Mouse (Mus musculus): Measurements from ENCODE around the gene Slc4a2.

Slc4a2 gene

GRCm38 (mm10) chr5:24427981-24428402 is 4.4 kb downstream of the Slc4a2 start:
- POLR2A ChIA-PET, result interaction anchor here in 3 of 4 experiments (0.6 to 4.5 kb wide), 16 partner anchors 10 to 1100 kb away, joined by 3 to 34 read pairs (median 4); partner anchors contain the start of genes Fastk (in 2 of the 3), Abcb8 (in 1 of the 3) and Agap3 (in 1 of the 3)
- CTCF ChIA-PET, result interaction anchor here (0.6 to 1.9 kb wide), 10 partner anchors 11 to 67 kb away, joined by 3 to 6 read pairs (median 4); partner anchors contain the start of genes Abcb8 (in 1 of the 4) and Fastk (in 1 of the 4)

GRCm38 (mm10) chr5:24428596-24428995 is 5.0 kb downstream of the Slc4a2 start:
- POLR2A ChIA-PET, result interaction anchor here in 3 of 4 experiments (0.6 to 4.5 kb wide), 15 partner anchors 11 to 73 kb away, joined by 3 to 34 read pairs (median 4); partner anchors contain the start of genes Fastk (in 2 of the 3), Abcb8 (in 1 of the 3) and Agap3 (in 1 of the 3)
- CTCF ChIA-PET, result interaction anchor here (0.6 to 1.7 kb wide), 9 partner anchors 10 to 53 kb away, joined by 3 to 6 read pairs (median 4); partner anchors contain the start of gene Abcb8 (in 1 of the 4)

GRCm38 (mm10) chr5:24433993-24434392 is 10.4 kb downstream of the Slc4a2 start:
- POLR2A ChIA-PET, result interaction anchor here in 3 of 4 experiments (0.9 to 5.0 kb wide), 10 partner anchors 8 to 18 kb away, joined by 3 to 45 read pairs (median 11); partner anchors contain the start of genes Fastk (in 2 of the 3) and Tmub1 (in 2 of the 3)
- CTCF ChIA-PET, result interaction anchor here in 1 of 4 experiments (0.9 to 2.7 kb wide), 3 partner anchors 8 to 36 kb away, joined by 3 to 11 read pairs (median 8); no protein-coding TSS in a partner anchor

- ChIA-PET POLR2A (interaction anchor here in 2 of 4 experiments (0.9 to 2.1 kb wide), 6 partner anchors 9 to 107 kb away, joined by 3 to 8 read pairs (median 4); partner anchors contain the start of genes Cdk5 (in 2 of the 2) and Slc4a2 (in 2 of the 2)), CTCF (no interaction called here)
Measured at GRCm38 (mm10) chr5:24441187-24441586, 17.6 kb downstream of the Slc4a2 start.

- CTCF ChIA-PET, result interaction anchor here in 1 of 4 experiments (1.0 to 3.0 kb wide), 2 partner anchors 9 to 26 kb away, joined by 3 to 8 read pairs; no protein-coding TSS in a partner anchor
- POLR2A ChIA-PET, result interaction anchor here in 3 of 4 experiments (0.5 to 4.4 kb wide), 13 partner anchors 8 to 1025 kb away, joined by 3 to 45 read pairs (median 4); partner anchors contain the start of genes Cdk5 (in 2 of the 3), Slc4a2 (in 2 of the 3) and Agap3 (in 1 of the 3)
Measured at GRCm38 (mm10) chr5:24442029-24442428, 18.4 kb downstream of the Slc4a2 start.

- CTCF ChIA-PET, result interaction anchor here in 3 of 4 experiments (0.5 to 3.0 kb wide), 5 partner anchors 11 to 27 kb away, joined by 3 to 9 read pairs (median 3); no protein-coding TSS in a partner anchor
- POLR2A ChIA-PET, result interaction anchor here in 3 of 4 experiments (0.8 to 4.4 kb wide), 14 partner anchors 9 to 207 kb away, joined by 3 to 45 read pairs (median 4); partner anchors contain the start of gene Agap3 (in 1 of the 3)
Measured at GRCm38 (mm10) chr5:24443204-24443603, 19.6 kb downstream of the Slc4a2 start.

- CTCF ChIA-PET, result interaction anchor here (0.5 to 3.0 kb wide), 12 partner anchors 9 to 49 kb away, joined by 3 to 11 read pairs (median 6); no protein-coding TSS in a partner anchor
- POLR2A ChIA-PET, result interaction anchor here in 3 of 4 experiments (0.6 to 4.4 kb wide), 26 partner anchors 9 to 241 kb away, joined by 3 to 45 read pairs (median 8); partner anchors contain the start of genes Abcf2 (in 1 of the 3), Agap3 (in 1 of the 3), Cdk5 (in 1 of the 3) and Nub1 (in 1 of the 3)
Measured at GRCm38 (mm10) chr5:24443927-24444326, 20.3 kb downstream of the Slc4a2 start.

GRCm38 (mm10) chr5:24444746-24445427 is 21.2 kb downstream of the Slc4a2 start, which contains the start of gene Fastk:
Gene Fastk, minus strand, starts transcription at chr5:24445287.
- ChIA-PET POLR2A (interaction anchor here in 3 of 4 experiments (0.5 to 4.4 kb wide), 51 partner anchors 8 to 1871 kb away, joined by 3 to 45 read pairs (median 4); partner anchors contain the start of genes Abcb8 (in 2 of the 3), Abcf2 (in 2 of the 3), Cdk5 (in 2 of the 3) and Agap3 (in 1 of the 3)), CTCF (interaction anchor here (0.5 to 2.4 kb wide), 23 partner anchors 8 to 305 kb away, joined by 3 to 11 read pairs (median 5); partner anchors contain the start of gene Abcb8 (in 2 of the 4))

- CTCF ChIA-PET, result interaction anchor here (0.5 to 2.4 kb wide), 22 partner anchors 9 to 305 kb away, joined by 3 to 11 read pairs (median 5); partner anchors contain the start of gene Abcb8 (in 2 of the 4)
- POLR2A ChIA-PET, result interaction anchor here in 3 of 4 experiments (0.7 to 4.4 kb wide), 45 partner anchors 8 to 397 kb away, joined by 3 to 45 read pairs (median 5); partner anchors contain the start of genes Abcb8 (in 2 of the 3), Abcf2 (in 2 of the 3), Cdk5 (in 2 of the 3) and Nub1 (in 1 of the 3)
Measured at GRCm38 (mm10) chr5:24445428-24446080, 21.9 kb downstream of the Slc4a2 start.

- ChIA-PET POLR2A (interaction anchor here (0.6 to 2.4 kb wide), 30 partner anchors 8 to 1222 kb away, joined by 3 to 18 read pairs (median 4); partner anchors contain the start of genes Abcb8 (in 2 of the 4), Abcf2 (in 2 of the 4), Cdk5 (in 2 of the 4) and Slc4a2 (in 2 of the 4)), CTCF (interaction anchor here (0.5 to 2.3 kb wide), 8 partner anchors 24 to 85 kb away, joined by 4 to 11 read pairs (median 5); partner anchors contain the start of gene Abcb8 (in 1 of the 4))
Measured at GRCm38 (mm10) chr5:24446630-24447029, 23.0 kb downstream of the Slc4a2 start.

- POLR2A ChIA-PET, result interaction anchor here (0.5 to 2.4 kb wide), 40 partner anchors 9 to 396 kb away, joined by 3 to 18 read pairs (median 4); partner anchors contain the start of genes Abcb8 (in 2 of the 4), Abcf2 (in 2 of the 4), Cdk5 (in 2 of the 4) and Slc4a2 (in 2 of the 4)
Measured at GRCm38 (mm10) chr5:24447624-24448298, 24.1 kb downstream of the Slc4a2 start, which contains the start of gene Tmub1. Gene Tmub1, minus strand, starts transcription at chr5:24447854.

GRCm38 (mm10) chr5:24451264-24452029 is 27.8 kb downstream of the Slc4a2 start:
- ChIA-PET CTCF (interaction anchor here (0.6 to 3.2 kb wide), 17 partner anchors 19 to 287 kb away, joined by 3 to 22 read pairs (median 4); partner anchors contain the start of genes Abcb8 (in 1 of the 4) and Nupl2 (in 1 of the 4)), POLR2A (interaction anchor here in 3 of 4 experiments (0.6 to 2.3 kb wide), 35 partner anchors 8 to 1078 kb away, joined by 3 to 11 read pairs (median 3); partner anchors contain the start of genes Abcf2 (in 1 of the 3), Cdk5 (in 1 of the 3), Slc4a2 (in 1 of the 3) and Tomm7 (in 1 of the 3))

More at GRCm38 (mm10) chr5:24447624-24448298, 24.1 kb downstream of the Slc4a2 start, which contains the start of gene Tmub1:
- CTCF ChIA-PET, result interaction anchor here (0.5 to 2.3 kb wide), 13 partner anchors 31 to 621 kb away, joined by 3 to 11 read pairs (median 5); partner anchors contain the start of gene Abcb8 (in 1 of the 4)

- ChIA-PET POLR2A (interaction anchor here in 3 of 4 experiments (0.6 to 2.3 kb wide), 31 partner anchors 8 to 1077 kb away, joined by 3 to 11 read pairs (median 3); partner anchors contain the start of genes Abcf2 (in 1 of the 3), Cdk5 (in 1 of the 3), Fastk (in 1 of the 3) and Slc4a2 (in 1 of the 3)), CTCF (interaction anchor here (0.6 to 3.2 kb wide), 10 partner anchors 18 to 95 kb away, joined by 3 to 22 read pairs (median 5); partner anchors contain the start of gene Abcb8 (in 1 of the 4))
Measured at GRCm38 (mm10) chr5:24452030-24452690, 28.5 kb downstream of the Slc4a2 start, which contains the start of gene Agap3. Gene Agap3, plus strand, starts transcription at chr5:24452177.

GRCm38 (mm10) chr5:24452691-24453233 is 29.1 kb downstream of the Slc4a2 start:
- CTCF ChIA-PET, result interaction anchor here in 3 of 4 experiments (0.6 to 3.2 kb wide), 7 partner anchors 18 to 298 kb away, joined by 3 to 22 read pairs (median 4); partner anchors contain the start of gene Abcb8 (in 1 of the 3)
- POLR2A ChIA-PET, result interaction anchor here in 3 of 4 experiments (0.8 to 2.3 kb wide), 10 partner anchors 8 to 47 kb away, joined by 3 to 11 read pairs (median 3); partner anchors contain the start of genes Cdk5 (in 1 of the 3), Fastk (in 1 of the 3) and Slc4a2 (in 1 of the 3)

All from embryonic stem cell, embryonic (primary cell).